Mouse (Mus musculus) Muller cell, postnatal 12 days (primary cell): Measurements from ENCODE around the gene Olfr1369-ps1.
"Not testable (repeated sequence)": the region's sequence is repeated elsewhere in the genome, so short reads cannot be mapped to it uniquely, and the experiment has no call there.

Experiments used
- DNase-seq: peaks from one replicate; pipeline ENCODE4 v3.0.0-alpha.2; 2015; ENCODE audit errors: inconsistent ontology term

The Olfr1369-ps1 gene

DNA sequence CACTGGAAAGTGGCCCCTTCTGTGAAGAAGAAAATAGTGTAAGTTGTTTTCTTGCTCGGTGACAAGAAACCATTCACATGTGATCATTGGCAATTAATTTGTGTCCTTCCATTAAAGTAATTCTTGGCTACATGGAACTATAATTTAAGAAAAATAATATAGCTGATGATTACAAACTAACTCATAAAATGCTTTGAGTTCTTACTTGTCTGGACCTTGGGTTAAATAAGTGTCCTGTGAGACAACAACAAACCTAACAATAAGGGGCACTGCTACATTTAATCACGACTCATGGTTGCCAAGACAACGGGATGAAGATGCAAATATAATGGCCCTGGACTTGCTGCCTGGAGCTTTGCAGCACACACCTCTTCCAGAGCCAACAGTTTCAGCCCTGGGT lies at the start of gene Olfr1369-ps1:
Gene Olfr1369-ps1 (plus strand): TSS at position 301 of the 400 bp plus-strand sequence.
- not testable (repeated sequence) for DNase-seq

DNA sequence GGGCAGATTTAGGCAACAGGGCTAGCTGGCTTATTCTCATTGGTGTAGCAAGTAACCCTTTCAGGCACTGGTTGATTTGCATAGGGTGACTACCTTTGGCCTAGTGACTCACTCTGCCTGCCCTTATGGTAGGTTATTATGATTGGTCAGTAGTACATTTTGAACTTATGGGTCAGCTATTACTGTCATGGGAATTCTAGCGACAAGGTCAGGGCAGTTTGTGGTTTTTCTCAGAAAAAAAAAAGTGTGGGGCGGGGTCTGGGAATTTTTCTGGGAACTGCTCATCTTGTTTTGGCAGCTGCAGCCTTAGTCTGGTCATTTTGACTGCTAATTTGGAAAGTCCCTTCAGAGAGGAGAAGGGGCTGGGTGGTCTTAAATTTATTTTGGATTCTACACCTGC lies 45.3 kb upstream of the Olfr1369-ps1 start:
- peak; percentile 20 for DNase-seq

DNA sequence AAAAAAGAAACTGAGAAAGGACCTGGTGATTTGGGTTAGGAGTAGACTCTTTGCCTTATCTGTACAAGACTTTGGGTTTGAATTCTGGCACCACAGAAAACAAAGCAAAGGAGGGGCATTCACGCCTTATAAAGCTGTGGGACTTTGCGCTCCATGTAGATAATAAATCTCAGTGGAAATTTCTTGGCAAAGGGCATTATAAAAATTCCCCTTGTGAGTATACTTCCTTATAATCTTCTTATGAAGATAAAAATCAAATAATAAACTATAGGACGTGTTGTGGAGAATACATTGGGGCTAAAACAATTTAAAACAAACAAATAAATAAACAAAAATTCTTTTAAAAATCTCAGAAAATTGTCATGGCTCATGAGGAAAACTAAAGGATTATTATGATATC lies 36.4 kb upstream of the Olfr1369-ps1 start, which contains the start of gene Olfr1370:
Gene Olfr1370 (minus strand): TSS at position 101 of the 400 bp plus-strand sequence.
- DNase-seq = no peak

DNA sequence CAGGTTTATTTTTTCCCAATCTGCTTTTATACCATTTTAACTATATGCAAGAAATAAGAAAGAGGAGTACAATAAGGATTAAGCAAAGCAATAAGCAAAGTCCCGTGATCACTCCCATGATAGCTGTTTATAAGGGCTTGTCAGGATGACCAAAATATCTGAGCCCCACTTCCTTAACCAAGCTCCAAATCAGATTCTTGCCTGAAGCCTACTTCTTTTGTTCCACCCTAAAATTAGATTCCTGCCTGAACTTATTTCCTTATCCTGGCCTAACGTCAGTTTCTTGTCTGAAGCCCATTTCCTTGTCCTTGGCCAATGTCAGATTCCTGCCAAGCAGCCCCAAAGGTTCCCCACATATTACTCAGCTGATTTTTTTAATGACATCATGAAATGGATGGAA lies 28.6 kb upstream of the Olfr1369-ps1 start:
- DNase-seq = no peak

DNA sequence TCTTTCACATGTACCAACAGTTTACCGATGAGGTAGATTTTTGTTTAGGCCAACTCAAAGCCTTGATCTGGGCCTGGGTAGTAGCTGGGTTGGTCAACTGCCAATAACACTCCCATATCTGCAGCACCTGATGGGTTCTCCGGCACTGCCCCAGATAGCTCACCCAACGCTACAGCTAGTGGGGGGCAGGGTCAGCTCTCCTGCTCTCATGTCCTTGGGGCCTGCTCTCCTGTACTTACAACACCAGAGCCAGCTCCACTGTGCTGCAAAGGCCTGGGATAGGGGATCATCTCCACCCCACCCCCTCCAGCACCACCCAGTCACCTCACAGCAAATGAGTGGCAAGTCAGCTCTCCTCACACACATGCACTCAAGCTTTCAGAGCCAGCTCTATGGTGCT lies 1.5 kb upstream of the Olfr1369-ps1 start:
- DNase-seq = no peak

DNA sequence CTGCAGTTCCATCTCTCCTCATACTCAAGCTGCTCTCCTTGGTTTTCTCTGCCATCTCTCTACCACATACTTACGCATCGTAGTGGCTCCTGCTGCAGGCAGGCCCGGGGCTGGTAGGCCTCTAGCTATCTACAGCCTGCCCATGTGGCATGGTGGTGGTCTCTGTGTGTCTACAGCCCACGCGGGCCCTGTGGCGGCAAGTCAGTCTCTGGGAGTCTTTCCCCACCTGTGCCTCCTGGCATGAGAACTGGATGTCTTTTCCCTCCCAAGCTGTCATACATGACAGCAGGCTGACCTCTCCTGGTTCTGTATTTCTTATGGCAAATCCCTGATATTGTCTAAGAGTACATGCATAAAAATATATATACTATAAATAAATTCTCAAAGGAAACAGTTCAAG lies 842 bp upstream of the Olfr1369-ps1 start:
- DNase-seq = no peak

DNA sequence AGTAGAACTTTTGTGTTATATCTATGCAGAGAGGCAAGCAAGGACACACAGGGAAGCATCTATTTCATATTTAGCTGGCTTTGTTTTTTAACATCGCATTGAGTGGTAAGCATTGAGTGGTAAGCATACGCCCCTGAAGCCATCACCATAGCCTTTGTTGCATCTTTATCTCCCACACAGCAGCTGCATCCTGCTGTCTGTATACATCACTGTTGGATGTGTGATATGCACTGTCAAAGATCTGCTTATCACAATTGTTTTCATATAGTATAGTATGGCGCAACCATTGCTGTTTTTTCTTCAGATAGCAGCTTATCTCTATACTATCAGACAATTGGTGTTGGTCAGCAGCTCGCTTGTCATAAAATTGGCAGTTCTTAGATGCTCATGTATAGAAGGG lies 2.8 kb downstream of the Olfr1369-ps1 start:
- DNase-seq = no peak

DNA sequence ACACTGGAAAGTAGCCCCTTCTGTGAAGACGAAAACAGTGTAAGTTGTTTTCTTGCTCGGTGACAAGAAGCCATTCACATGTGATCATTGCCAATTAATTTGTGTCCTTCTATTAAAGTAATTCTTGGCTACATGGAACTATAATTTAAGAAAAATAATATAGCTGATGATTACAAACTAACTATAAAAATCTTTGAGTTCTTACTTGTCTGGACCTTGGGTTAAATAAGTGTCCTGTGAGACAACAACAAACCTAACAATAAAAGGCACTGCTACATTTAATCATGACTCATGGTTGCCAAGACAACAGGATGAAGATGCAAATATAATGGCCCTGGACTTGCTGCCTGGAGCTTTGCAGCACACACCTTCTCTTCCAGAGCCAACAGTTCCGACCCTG lies 18.1 kb downstream of the Olfr1369-ps1 start, which contains the start of gene Olfr263:
Gene Olfr263 (plus strand): TSS at position 301 of the 400 bp plus-strand sequence.
- not testable (repeated sequence) for DNase-seq

DNA sequence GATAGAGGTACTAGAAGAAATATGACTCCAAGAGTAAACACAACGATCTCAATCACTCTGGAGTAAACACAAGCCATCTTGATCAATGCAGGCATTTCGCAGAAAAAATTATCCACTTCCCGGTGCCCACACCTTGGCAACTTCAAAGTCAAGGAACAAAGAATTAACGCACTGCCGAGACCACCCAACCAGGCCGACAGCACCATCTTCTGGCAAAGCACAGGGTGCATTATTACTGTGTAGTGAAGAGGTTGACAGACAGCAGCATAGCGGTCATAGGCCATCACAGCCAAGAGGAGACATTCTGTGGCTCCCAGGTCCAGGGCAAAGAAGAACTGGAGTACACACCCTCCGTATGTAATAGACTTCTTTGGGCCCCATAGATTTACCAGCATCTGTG lies 31.1 kb downstream of the Olfr1369-ps1 start:
- DNase-seq = no peak

DNA sequence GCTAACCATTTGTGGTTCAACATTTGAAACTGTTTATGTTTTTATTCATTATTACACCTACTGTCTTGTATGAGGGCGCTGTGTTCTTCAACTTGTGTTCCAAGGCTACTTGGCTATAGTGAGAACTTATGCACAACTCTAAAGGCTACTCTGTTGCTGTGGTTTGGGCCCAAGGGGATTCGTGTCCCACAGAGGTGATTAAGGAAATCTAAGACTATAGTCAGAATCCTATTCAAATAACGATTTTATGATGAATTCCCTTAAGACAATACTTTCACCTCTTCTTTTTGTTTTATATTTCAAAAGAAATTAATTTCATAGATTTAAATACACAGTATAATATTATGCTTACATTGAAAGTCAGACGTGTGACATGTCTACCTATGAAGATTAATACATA lies 34.5 kb downstream of the Olfr1369-ps1 start, which contains the start of gene Olfr1368:
Gene Olfr1368 (minus strand): TSS at position 101 of the 400 bp plus-strand sequence.
- DNase-seq = no peak

DNA sequence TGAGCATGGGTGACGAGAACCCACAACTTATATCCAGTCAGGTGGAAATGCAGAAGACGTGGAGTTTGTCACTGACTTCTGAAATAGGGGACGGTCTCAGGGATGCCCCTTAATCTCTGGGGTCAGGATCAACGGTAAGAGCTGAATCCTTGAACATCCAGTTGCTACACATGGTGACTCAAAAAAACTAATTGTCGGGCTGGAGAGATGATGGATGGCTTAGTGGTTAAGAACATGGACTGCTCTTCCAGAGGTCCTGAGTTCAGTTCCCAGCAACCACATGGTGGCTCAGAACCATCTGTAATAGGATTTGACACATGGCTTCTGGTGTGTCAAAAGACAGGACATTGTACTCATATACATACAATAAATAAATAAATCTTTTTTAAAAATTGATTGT lies 44.6 kb downstream of the Olfr1369-ps1 start:
- no peak for DNase-seq

DNA sequence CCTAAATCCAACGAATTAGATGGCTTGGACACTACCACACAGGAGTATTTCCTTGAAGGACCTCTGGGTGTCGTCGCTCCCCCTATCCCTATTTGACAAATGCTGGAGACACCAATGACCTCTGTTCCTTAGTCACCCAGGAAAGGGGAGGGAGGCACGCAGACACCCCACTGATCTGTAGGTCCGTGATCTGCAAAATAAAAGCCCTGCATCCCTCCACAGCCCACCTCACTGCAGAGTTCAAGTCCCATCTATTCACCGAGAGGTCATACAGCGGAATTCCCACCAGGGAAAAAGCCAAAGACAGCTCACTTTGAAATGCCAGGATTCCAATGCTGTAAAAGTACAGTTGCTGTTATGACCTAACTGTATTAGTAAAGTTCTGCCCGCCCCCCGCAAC lies 46.8 kb downstream of the Olfr1369-ps1 start:
- DNase-seq = no peak

DNA sequence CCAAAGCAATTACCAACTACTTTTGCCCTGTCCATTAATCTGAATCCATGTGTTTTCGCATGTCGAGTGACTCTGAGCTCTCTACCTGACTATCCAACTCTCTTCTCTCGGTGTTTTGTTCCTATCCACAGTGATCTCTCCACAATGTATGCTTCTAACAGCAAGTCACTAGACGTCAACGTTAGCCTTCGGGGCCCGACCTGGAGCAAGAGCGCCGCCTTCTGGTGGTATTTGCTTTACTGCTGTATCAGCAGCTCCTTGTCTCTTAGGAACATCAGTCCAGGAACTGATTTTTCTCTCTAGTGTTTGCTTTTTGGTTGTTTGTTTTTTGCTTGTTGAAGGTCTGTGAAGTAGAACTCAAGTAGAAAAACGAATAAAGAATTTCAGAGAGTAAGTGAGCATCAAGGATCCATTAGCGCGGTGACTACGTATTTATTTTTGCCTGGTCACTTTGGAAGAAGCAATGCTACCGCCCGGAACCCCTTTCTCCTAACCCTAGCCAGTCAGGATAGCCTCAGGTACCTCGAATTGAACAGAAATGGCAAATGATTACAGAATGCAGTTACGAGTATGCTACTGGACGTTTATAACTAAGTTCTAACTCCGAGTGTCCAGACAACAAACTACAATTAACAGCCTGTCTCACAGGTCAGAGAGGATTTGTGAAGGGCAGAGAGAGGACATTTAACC lies 47.6 kb downstream of the Olfr1369-ps1 start:
- DNase-seq = peak; percentile 74

DNA sequence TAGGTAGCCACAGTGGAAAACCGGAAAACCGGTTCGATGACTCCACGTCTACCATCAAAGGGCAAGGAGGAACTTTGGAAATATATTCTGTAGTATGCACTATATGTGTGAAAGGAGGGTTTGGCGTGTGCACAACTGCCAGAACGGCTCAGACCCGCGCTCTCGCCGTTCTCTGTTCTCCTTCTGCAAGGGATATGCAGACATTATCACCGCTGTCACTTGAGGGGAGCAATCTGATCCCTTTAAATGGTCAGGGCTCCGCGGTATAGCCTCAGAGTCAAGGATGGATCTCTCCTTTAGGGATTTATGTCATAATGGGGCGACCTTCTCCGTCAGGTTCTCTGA lies 48.2 kb downstream of the Olfr1369-ps1 start:
- peak; percentile 22 for DNase-seq

DNA sequence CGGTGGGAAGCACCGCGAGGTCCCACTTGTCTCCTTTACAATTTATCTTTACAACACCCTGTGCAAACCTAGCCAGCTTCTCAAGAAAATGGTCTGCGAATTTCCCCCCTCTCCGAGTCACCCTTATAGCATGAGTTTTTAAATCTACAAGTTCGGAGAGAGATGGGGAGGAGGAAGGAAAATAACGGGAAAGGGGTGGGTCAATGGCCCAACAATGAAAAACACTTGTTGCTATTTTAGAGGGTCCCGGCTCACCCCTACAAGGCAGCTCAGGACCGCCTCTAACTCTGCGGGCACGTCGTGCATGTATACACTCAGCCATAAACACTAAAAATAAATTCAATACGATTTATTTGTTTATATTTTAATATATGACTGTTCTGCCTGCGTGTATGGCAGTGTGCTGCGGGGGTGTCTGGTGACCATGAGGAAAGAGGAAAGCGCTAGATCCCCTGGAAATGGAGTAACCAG lies 48.8 kb downstream of the Olfr1369-ps1 start:
- DNase-seq = peak; percentile 29

DNA sequence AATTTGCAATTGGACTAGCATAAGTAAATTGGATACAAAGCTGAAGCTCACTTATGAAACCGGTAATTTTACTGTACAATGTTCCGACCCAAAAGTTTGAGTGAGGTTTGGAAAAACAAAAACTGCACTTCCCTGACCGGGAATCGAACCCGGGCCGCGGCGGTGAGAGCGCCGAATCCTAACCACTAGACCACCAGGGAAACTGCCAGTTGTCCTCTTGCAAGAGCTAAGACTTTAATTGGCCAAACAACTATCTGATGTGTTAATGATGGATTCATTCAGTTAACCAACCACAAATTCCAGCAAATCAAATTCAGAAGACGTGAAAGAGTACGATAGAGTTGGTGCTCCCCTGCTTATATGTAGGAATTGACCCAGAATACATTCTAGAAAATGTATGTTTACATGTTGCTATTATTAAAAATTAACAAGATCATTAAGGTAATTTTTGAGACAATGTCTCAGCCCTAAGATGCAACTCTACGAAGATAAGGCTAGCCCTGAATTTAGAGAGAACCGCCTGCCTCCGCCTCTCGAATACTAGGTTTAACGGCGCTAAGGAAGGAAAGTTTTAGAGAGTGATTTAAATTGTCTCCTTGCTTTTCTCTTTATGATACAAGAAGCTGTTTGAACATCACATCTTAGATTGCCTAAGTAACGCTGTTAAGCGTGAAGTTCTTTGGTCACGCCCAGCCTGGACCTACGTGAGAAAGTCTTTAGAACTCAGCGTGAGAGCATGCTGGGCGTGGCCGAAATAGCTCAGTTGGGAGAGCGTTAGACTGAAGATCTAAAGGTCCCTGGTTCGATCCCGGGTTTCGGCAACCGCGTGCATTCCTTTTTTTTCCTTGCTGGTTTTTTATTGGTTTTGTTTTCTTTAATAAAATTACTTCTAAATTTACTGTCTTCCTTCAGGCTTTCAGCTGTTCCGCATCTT lies 49.6 kb downstream of the Olfr1369-ps1 start:
- peak; percentile 89 for DNase-seq

DNA sequence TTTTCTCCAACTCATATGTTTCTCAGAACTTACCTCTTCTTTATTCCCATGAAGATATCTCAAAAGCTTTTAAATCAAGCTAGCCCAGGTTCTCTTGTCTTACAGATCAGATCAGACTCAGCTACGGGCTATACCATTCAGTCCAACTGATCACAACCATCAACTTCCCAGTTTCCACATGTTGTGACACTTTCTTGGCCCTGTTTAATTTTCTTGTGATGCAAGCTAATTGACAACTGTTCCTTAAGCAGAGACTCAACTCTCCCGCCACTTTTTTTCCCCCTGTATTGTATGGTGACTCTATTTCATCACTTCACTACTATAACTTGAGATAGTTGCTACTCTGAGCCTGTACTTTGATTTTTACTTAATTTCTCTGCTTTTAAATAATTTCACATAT lies 50.3 kb downstream of the Olfr1369-ps1 start:
- DNase-seq = no peak

DNA sequence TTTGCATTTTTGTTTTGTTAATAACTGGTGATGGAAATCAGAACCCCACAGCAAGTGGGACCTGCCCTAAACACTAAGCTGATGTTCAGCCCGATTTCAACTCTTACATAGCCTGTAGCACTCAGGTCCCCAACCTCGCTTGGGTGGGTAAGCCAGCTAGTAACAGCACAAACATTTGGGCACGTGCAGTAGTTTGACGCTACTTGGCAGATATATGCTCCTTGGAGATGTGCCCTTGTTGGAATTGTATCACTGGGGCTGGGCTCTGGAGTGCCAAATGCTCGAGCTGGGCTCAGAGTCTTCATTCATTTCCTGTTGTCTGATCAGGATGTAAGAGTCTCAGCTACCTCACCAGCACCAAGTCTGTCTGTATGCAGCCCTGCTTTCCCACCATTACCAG lies 51.3 kb downstream of the Olfr1369-ps1 start:
- DNase-seq = no peak

DNA sequence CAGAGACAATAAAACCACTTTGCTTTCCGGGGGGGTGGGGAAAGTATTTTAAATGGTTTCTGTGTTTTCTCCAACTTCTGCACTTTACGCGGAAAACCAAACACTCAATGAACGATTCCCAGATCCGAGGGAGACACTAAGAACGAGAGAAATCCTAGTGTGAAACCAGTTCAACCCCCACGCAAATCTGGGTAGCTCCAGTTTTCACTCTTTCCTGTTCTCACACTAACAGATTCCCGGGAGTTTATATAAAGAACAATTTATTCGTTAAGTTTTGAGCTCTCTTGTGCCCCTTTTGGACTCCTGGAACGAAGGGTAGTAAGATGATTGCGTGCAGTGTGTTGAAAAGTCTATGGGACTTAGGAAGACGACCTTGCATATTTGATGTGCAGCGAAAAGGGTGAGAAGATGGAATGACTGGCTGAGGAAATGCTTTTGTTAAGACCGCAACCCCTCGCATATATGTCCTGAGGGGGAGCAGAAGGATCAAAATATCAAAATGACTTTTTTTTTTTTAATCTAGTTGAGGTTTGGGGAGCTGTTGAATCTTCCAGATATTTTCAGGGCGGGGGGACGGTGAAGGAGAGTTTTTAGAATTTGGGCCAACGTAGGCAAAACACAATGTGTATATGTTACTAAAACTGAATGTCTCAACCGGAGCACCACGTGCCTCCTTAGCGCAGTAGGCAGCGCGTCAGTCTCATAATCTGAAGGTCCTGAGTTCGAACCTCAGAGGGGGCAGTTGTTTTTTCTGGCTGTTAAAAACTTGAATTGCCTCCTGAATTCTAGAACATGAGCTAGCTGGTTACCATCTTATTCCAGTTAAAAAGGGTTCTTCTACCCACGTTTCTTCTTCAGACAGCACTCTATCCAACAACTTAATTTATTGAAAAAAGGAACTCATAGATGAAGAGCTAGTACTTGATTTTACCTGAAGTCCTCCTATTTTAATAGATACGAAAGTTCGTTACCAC lies 55.9 kb downstream of the Olfr1369-ps1 start:
- peak; percentile 87 for DNase-seq

DNA sequence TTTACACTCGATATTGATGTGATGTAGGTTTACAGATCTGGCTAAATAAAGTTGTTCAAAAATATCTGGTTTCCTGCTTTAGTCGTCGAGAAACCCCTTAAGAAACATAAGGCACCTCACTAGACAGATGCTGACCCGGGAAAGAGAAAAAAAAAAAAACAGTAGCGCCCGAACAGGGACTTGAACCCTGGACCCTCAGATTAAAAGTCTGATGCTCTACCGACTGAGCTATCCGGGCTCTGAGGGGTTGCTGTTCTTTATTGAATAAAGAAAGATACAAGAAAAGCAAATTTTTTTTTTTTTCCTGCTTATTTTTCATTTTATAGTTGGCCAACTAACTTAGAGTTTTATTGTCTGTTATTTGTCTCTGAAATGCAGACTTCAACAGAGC lies 56.6 kb downstream of the Olfr1369-ps1 start:
- no peak for DNase-seq

DNA sequence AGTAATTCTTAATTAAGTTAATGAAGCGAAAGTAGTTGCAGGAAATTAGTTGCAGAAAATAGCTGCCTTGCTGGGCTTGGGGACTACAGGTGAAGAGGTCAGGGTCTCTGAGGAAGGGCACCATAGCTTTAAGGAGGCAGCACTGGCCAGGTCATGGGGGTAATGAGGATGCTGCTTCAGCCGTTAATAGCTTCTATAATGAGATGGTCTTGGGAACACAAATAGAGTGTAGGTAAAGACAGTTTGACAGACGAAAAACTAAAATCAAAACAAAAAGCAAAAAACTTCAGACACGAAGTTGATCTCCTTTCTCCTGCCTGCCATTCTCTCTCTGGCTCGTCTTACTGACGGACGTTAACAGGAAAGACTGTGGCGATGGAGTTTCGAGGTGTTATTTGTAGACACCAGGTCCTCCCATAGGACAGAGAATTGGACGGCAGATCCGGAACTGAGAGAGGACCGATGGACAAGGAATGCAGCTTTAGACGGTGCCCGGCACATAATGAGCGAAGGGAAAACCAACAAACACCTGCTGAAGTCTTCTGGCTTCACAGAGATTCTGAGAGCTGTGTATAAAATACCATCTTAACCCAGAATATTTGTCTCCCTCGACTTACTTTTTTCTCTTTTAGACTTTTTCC lies 57.2 kb downstream of the Olfr1369-ps1 start:
- DNase-seq = peak; percentile 64
